Mouse (Mus musculus): ENCODE data around the gene Nr4a1.

GRCm38 (mm10) chr15:101256463-101257206 lies 2.6 kb downstream of the Nr4a1 start:
- TF ChIP-seq EP300 (IDR thresholded peaks at IDR 0.05; ENCODE audit: low read depth) (no peak), CTCF (IDR thresholded peaks at IDR 0.05; ENCODE audit: low read depth) (no peak)
